ENCODE assay signal across 10 mouse cellular contexts in genomic region chr1:186163206-186163605, GRCm38 (mm10). TPM values are rescaled to one million over a fixed set of nuclear protein-coding genes. Genes with fewer than 3 reads are reported as not detected.
A peak's percentile ranks its signal among the peaks of the same experiment; 100 is the strongest.
DNase-seq lines count a peak whose midpoint lies in the region; ATAC-seq and TF ChIP-seq lines count a peak whose summit lies in the region.
"Had no signal": no experiment of that assay in that cellular context is flagged by ENCODE, and none has a peak within 500 bp of the region (broad histone marks: within the 10 kb centered on the region; RNA-seq: fewer than 3 reads in every experiment).

No protein-coding gene starts in this region.

- WGBS in forebrain, postnatal 0 days: 49% methylated on average over 12 of the region's 12 CpGs
- 60% methylated on average over 12 of the region's 12 CpGs for WGBS in forebrain, embryonic 12.5 days

- TF ChIP-seq POLR2A in embryonic fibroblast, embryonic 13.5 days (IDR thresholded peaks at IDR 0.05; ENCODE audit: low read depth, low read length): no peak

- H3K4me1 ChIP-seq in forebrain, postnatal 0 days (ENCODE audit: insufficient read depth): no peaks in the 10 kb centered on the region
- no peaks in the 10 kb centered on the region for H3K4me1 ChIP-seq in forebrain, embryonic 12.5 days
- peaks cover 6% of the 10 kb centered on the region for H3K4me1 ChIP-seq in embryonic fibroblast, embryonic 13.5 days (ENCODE audit: control insufficient read depth, insufficient read depth, low read length)

- no peak overlapping the region for H3K4me3 ChIP-seq in forebrain, postnatal 0 days (ENCODE audit: low read depth, low read length)
- no peak overlapping the region for H3K4me3 ChIP-seq in forebrain, embryonic 12.5 days (replicated peaks)
- no peak overlapping the region for H3K4me3 ChIP-seq in embryonic fibroblast, embryonic 13.5 days (ENCODE audit: insufficient read depth, low read length)

- no peak overlapping the region for H3K27ac ChIP-seq in forebrain, postnatal 0 days (ENCODE audit: low read depth, low read length)
- no peak overlapping the region for H3K27ac ChIP-seq in forebrain, embryonic 12.5 days
- H3K27ac ChIP-seq in embryonic fibroblast, embryonic 13.5 days (ENCODE audit: insufficient read depth, low read length): peak overlapping the region; percentile 90

- H3K9ac ChIP-seq in forebrain, postnatal 0 days: no peak overlapping the region
- no peak overlapping the region for H3K9ac ChIP-seq in forebrain, embryonic 12.5 days

- H3K9me3 ChIP-seq in forebrain, postnatal 0 days (ENCODE audit: low read length): no peaks in the 10 kb centered on the region
- H3K9me3 ChIP-seq in forebrain, embryonic 12.5 days: no peaks in the 10 kb centered on the region

- no peak for TF ChIP-seq CTCF in forebrain, postnatal 0 days (IDR thresholded peaks at IDR 0.05; ENCODE audit: low read depth)
- no peak for TF ChIP-seq CTCF in embryonic fibroblast, embryonic 13.5 days (IDR thresholded peaks at IDR 0.05; ENCODE audit: borderline replicate concordance, insufficient read depth, low read length)

- ATAC-seq in forebrain, postnatal 0 days: no peak
- no peak for ATAC-seq in forebrain, embryonic 12.5 days (ENCODE audit: low FRiP score)

- peak; percentile 29 for DNase-seq in forebrain, postnatal 0 days
- DNase-seq in kidney, postnatal 14 days: peak; percentile 1
- no peak for DNase-seq in kidney, adult 11 months
- peak; percentile 48 for DNase-seq in mesoderm, embryonic 11.5 days (ENCODE audit: low read depth, low spot score)
- DNase-seq in ovary, postnatal 10 days (ENCODE audit: low spot score): no peak
- no peak for DNase-seq in adrenal gland, postnatal 36 days
- DNase-seq: cerebellum, adult 9-11 months; thymus, adult 18-20 months had no signal

- H3K36me3 ChIP-seq in forebrain, postnatal 0 days (ENCODE audit: insufficient read depth): no peaks in the 10 kb centered on the region
- H3K36me3 ChIP-seq in forebrain, embryonic 12.5 days (replicated peaks): no peaks in the 10 kb centered on the region

- H3K4me2 ChIP-seq in forebrain, postnatal 0 days (ENCODE audit: low read depth): no peak overlapping the region
- H3K4me2 ChIP-seq in forebrain, embryonic 12.5 days: no peak overlapping the region

- no peaks in the 10 kb centered on the region for H3K27me3 ChIP-seq in forebrain, postnatal 0 days (ENCODE audit: insufficient read depth, low read length)
- H3K27me3 ChIP-seq in forebrain, embryonic 12.5 days: no peaks in the 10 kb centered on the region

RNA-seq across cellular contexts. Expression of gene Lyplal1, which starts 46.1 kb away (rescaled TPM):
- 7.6 and 12.0 TPM in 2 replicates for total RNA-seq in forebrain, postnatal 0 days (2014; rRNA removed)
- polyA plus RNA-seq in forebrain, postnatal 0 days (2015; fragmentation: Nextera tagmentation; extraction: Ambion mirVana): 9.7 and 12.6 TPM in 2 replicates
- polyA plus RNA-seq in forebrain, embryonic 12.5 days (2016; fragmentation: Nextera tagmentation; extraction: Ambion mirVana): 17.0 and 17.2 TPM in 2 replicates
- polyA plus RNA-seq in embryonic fibroblast, embryonic 13.5 days (2011; ENCODE audit: insufficient read length, low read depth, missing spikeins): 12.6 and 17.2 TPM in 2 replicates
- 10 to 100 TPM; 22.4 to 27.9 TPM for total RNA-seq in adrenal gland, postnatal 36 days (2021)

Comparison
In these comparisons a context has a peak if more than half of its experiments do, and no peak if none do; other contexts are left out.
1. DNase-seq: peak in forebrain, postnatal 0 days (single experiment), kidney, postnatal 14 days (single experiment) and mesoderm, embryonic 11.5 days (single experiment); none in kidney, adult 11 months (single experiment), ovary, postnatal 10 days (single experiment) and adrenal gland, postnatal 36 days (0 of 2).